Mouse (Mus musculus): ENCODE measurements around the gene Pklr. TPM values are rescaled to one million over a fixed set of nuclear protein-coding genes. Genes with fewer than 3 reads are reported as not detected.

Gene Pklr
- polyA plus RNA-seq, 1 experiment from 2014 or later, result 0.05 TPM

DNA sequence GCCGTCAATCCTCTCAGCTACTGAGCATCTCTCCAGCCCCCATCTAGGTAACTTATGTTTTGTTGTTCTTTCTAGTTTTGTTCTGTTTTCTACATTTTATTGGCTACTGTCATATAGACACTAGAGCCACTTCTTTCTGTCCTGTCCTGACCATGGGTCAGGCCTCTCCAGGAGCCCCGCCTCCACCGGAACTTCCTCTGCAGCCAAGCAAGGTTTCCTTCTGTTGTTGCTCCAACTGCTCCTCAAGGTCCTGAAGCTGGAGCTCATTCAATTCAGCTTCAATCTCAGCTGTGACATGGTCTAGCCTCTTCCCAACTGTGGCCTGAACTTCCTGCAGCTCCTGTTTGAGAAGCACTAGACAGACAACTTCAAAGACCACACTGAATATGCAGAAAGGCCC is 6.0 kb upstream of the Pklr start:
- ATAC-seq (replicated peaks), result no peak
- Histone ChIP-seq H3K27me3 (replicated peaks) (no peaks in the 10 kb centered on the region), H3K27ac (no peak overlapping the region), H3K4me2 (no peak overlapping the region), H3K36me3 (replicated peaks) (no peaks in the 10 kb centered on the region), H3K9me3 (no peaks in the 10 kb centered on the region), H3K4me3 (no peak overlapping the region), H3K9ac (no peak overlapping the region), H3K4me1 (peaks cover 7% of the 10 kb centered on the region; the same call in 1 of the 2 replicates)
- 96% methylated on average over 3 of the region's 3 CpGs for WGBS

DNA sequence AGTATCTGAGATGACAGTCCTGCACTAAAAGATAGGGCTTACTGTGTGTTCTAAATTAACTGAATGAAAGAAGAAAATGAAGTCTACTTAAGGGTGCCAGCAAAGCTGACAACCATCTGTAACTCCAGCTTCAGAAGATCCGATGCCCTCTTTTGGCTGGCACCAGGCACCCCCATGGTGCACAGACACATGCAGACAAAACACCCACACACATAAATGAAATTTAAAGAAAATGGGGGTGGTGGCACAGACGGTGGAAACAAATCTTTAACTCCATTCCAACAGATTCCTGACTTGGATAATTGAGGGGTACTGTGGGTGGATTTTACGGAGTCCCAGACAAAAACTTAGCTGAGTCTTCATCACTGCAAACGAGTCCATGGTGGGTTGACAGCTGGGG is 4.1 kb upstream of the Pklr start:
- peaks cover 7% of the 10 kb centered on the region; the same call in 1 of the 2 replicates for H3K4me1 ChIP-seq
- H3K27ac ChIP-seq, result no peak overlapping the region
- peak overlapping the region; percentile 54 for H3K4me2 ChIP-seq
- H3K36me3 ChIP-seq (replicated peaks), result no peaks in the 10 kb centered on the region
- ATAC-seq (replicated peaks), result no peak
- no peak overlapping the region for H3K4me3 ChIP-seq
- H3K9me3 ChIP-seq, result no peaks in the 10 kb centered on the region
- peak overlapping the region; percentile 28; the same call in 1 of the 2 replicates for H3K9ac ChIP-seq
- WGBS, result 47% methylated on average over 4 of the region's 4 CpGs
- H3K27me3 ChIP-seq (replicated peaks), result no peaks in the 10 kb centered on the region

GRCm38 (mm10) chr3:89132285-89133062 is 3.5 kb upstream of the Pklr start:
- Histone ChIP-seq H3K36me3 (replicated peaks) (no peaks in the 10 kb centered on the region), H3K4me3 (peak overlapping the region; percentile 30), H3K4me2 (peak overlapping the region; percentile 54), H3K4me1 (peaks cover 7% of the 10 kb centered on the region; the same call in 1 of the 2 replicates), H3K27ac (no peak overlapping the region), H3K9me3 (no peaks in the 10 kb centered on the region), H3K27me3 (replicated peaks) (no peaks in the 10 kb centered on the region), H3K9ac (peak overlapping the region; percentile 28; the same call in 1 of the 2 replicates)
- peak; percentile 20; the same call in 1 of the 2 replicates for ATAC-seq (replicated peaks)
- 14% methylated on average over 30 of the region's 30 CpGs for WGBS

DNA sequence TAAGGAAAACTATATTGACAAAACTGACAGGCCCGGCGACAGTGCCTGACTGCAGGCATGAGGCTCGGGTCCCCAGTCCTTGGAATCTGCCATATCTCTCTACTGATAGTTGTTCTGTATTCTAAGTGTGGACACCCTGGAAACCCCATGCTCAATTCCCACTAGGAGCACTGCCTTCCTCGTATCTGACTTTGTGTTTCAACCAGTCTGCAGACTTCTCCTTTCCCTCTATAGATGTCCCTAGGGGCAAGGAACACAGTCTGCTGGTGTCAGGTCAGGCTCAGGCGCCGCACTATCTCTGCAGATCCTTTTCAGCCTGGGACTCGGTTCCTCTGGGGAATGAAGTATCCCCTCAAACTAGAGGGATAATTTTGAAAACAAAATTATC is 2.9 kb upstream of the Pklr start:
- H3K4me2 ChIP-seq, result no peak overlapping the region
- H3K9me3 ChIP-seq, result no peaks in the 10 kb centered on the region
- H3K36me3 ChIP-seq (replicated peaks), result no peaks in the 10 kb centered on the region
- no peaks in the 10 kb centered on the region for H3K27me3 ChIP-seq (replicated peaks)
- H3K9ac ChIP-seq, result no peak overlapping the region
- 83% methylated on average over 7 of the region's 7 CpGs for WGBS
- no peak for ATAC-seq (replicated peaks)
- H3K4me3 ChIP-seq, result no peak overlapping the region
- no peak overlapping the region for H3K27ac ChIP-seq
- H3K4me1 ChIP-seq, result peaks cover 7% of the 10 kb centered on the region; the same call in 1 of the 2 replicates

DNA sequence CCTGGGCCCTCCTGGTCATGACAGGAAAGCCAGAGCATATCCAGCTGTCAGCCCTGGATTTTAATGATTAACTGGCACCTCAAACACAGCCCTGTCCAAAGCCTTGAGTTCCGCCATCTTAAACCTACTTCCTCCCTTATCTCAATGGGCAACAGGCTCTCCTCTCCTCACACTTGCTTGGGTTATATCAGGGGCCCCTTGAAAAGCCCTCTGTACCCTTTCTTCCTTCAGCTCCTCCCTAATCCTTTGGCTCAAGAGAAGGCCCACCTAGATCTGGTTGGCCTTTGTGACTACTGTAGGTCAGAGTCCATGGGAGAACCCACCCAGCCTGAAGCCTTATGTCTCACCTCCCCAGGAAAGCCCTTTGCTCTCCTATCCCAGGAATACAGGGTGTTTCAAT is 2.2 kb upstream of the Pklr start:
- Histone ChIP-seq H3K4me1 (peaks cover 7% of the 10 kb centered on the region; the same call in 1 of the 2 replicates), H3K9ac (no peak overlapping the region), H3K36me3 (replicated peaks) (no peaks in the 10 kb centered on the region), H3K27me3 (replicated peaks) (no peaks in the 10 kb centered on the region), H3K4me3 (no peak overlapping the region), H3K27ac (no peak overlapping the region), H3K4me2 (no peak overlapping the region), H3K9me3 (no peaks in the 10 kb centered on the region)
- WGBS, result 88% methylated on average over 1 of the region's 1 CpGs
- ATAC-seq (replicated peaks), result no peak

GRCm38 (mm10) chr3:89136365-89136764 is 423 bp downstream of the Pklr start:
- Histone ChIP-seq H3K36me3 (replicated peaks) (no peaks in the 10 kb centered on the region), H3K27ac (no peak overlapping the region), H3K9me3 (no peaks in the 10 kb centered on the region), H3K27me3 (replicated peaks) (no peaks in the 10 kb centered on the region), H3K4me3 (no peak overlapping the region), H3K4me2 (no peak overlapping the region), H3K9ac (no peak overlapping the region), H3K4me1 (peaks cover 7% of the 10 kb centered on the region; the same call in 1 of the 2 replicates)
- 49% methylated on average over 9 of the region's 9 CpGs for WGBS
- ATAC-seq (replicated peaks), result no peak

DNA sequence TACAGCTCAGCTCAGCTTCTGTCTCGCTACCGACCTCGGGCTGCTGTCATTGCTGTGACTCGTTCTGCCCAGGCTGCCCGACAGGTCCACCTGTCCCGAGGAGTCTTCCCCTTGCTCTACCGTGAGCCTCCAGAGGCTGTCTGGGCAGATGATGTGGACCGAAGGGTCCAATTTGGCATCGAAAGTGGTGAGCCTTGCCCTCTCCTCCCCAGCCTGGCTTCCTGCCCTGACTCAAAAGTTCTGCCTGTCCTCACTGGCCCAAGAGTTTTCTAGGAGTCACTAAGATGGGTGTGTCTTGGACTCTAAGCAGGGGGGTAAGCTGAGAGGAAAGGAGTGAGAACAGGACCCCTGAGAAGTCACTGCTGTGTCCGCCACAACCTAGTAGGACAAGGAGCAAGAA is 8.9 kb downstream of the Pklr start:
- no peak overlapping the region for H3K4me3 ChIP-seq
- H3K4me2 ChIP-seq, result no peak overlapping the region
- WGBS, result 88% methylated on average over 10 of the region's 10 CpGs
- H3K9me3 ChIP-seq, result no peaks in the 10 kb centered on the region
- no peak overlapping the region for H3K27ac ChIP-seq
- H3K4me1 ChIP-seq, result peaks cover 3% of the 10 kb centered on the region; the same call in 1 of the 2 replicates
- peaks cover 9% of the 10 kb centered on the region; the same call in 1 of the 2 replicates for H3K27me3 ChIP-seq (replicated peaks)
- H3K36me3 ChIP-seq (replicated peaks), result peaks cover 3% of the 10 kb centered on the region; the same call in 1 of the 2 replicates
- no peak for ATAC-seq (replicated peaks)
- no peak overlapping the region for H3K9ac ChIP-seq

DNA sequence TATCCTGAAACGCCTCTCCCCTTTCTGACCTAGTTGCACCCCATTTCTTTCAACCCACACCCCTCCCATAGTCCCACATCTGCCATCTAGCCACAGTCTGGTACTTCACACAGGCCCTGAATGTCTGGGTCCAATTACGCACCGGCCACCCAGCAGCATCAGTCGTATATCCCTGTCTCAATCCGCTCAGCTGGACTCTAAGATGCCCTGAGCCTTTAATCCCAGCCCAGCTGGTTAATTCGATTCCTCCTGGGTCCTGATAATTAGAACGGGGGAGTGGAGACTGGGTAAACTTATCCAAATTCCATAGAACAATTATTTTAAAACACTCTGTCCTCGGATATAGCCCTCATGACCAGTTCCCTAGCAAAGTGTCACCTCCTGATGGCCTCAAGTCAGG is 9.6 kb downstream of the Pklr start:
- Histone ChIP-seq H3K4me2 (no peak overlapping the region), H3K9ac (no peak overlapping the region), H3K27me3 (replicated peaks) (peaks cover 9% of the 10 kb centered on the region; the same call in 1 of the 2 replicates), H3K36me3 (replicated peaks) (peaks cover 4% of the 10 kb centered on the region; the same call in 1 of the 2 replicates), H3K9me3 (no peaks in the 10 kb centered on the region), H3K27ac (no peak overlapping the region), H3K4me3 (no peak overlapping the region), H3K4me1 (peaks cover 3% of the 10 kb centered on the region; the same call in 1 of the 2 replicates)
- ATAC-seq (replicated peaks), result no peak
- WGBS, result 27% methylated on average over 8 of the region's 8 CpGs

GRCm38 (mm10) chr3:89147101-89147978 is 11.4 kb downstream of the Pklr start:
- ATAC-seq (replicated peaks), result 0 out of 2 replicates have a peak, but pooled peaks have one; percentile 25
- H3K4me1 ChIP-seq, result peaks cover 3% of the 10 kb centered on the region; the same call in 1 of the 2 replicates
- H3K27me3 ChIP-seq (replicated peaks), result peaks cover 9% of the 10 kb centered on the region; the same call in 1 of the 2 replicates
- no peak overlapping the region for H3K27ac ChIP-seq
- WGBS, result 24% methylated on average over 26 of the region's 26 CpGs
- H3K4me3 ChIP-seq, result no peak overlapping the region
- H3K4me2 ChIP-seq, result no peak overlapping the region
- no peak overlapping the region for H3K9ac ChIP-seq
- H3K36me3 ChIP-seq (replicated peaks), result peaks cover 9% of the 10 kb centered on the region; the same call in 1 of the 2 replicates
- no peaks in the 10 kb centered on the region for H3K9me3 ChIP-seq

- WGBS, result 11% methylated on average over 15 of the region's 15 CpGs
- Histone ChIP-seq H3K27ac (no peak overlapping the region), H3K4me1 (peaks cover 3% of the 10 kb centered on the region; the same call in 1 of the 2 replicates), H3K4me3 (no peak overlapping the region), H3K36me3 (replicated peaks) (peaks cover 9% of the 10 kb centered on the region; the same call in 1 of the 2 replicates), H3K4me2 (no peak overlapping the region), H3K27me3 (replicated peaks) (peaks cover 9% of the 10 kb centered on the region; the same call in 1 of the 2 replicates), H3K9ac (no peak overlapping the region), H3K9me3 (no peaks in the 10 kb centered on the region)
- no peak for ATAC-seq (replicated peaks)
Measured at GRCm38 (mm10) chr3:89147979-89148311, 12.0 kb downstream of the Pklr start.

DNA sequence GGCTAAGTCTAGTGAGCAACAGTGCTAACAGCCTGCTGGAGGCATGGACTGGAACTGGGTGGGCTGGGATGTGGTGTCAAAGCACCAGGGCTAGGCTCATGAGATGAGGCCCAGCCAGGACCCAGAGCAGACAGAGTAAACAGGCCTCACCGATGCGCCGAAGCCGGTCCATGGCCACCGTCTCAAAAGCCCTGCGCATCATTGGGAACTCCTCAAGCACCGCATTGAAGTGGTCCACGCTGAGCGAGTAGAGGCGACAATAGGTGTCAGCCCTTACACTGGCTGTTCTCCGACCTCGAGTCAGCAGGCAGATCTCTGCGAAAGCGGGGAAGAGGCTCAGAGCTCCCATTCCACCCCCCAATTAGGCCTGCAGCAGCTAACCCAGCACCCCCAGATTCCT is 12.6 kb downstream of the Pklr start:
- no peaks in the 10 kb centered on the region for H3K9me3 ChIP-seq
- 72% methylated on average over 14 of the region's 14 CpGs for WGBS
- no peak overlapping the region for H3K9ac ChIP-seq
- no peak overlapping the region for H3K27ac ChIP-seq
- peaks cover 9% of the 10 kb centered on the region; the same call in 1 of the 2 replicates for H3K36me3 ChIP-seq (replicated peaks)
- ATAC-seq (replicated peaks), result no peak
- peaks cover 3% of the 10 kb centered on the region; the same call in 1 of the 2 replicates for H3K4me1 ChIP-seq
- peaks cover 9% of the 10 kb centered on the region; the same call in 1 of the 2 replicates for H3K27me3 ChIP-seq (replicated peaks)
- H3K4me3 ChIP-seq, result no peak overlapping the region
- H3K4me2 ChIP-seq, result no peak overlapping the region
